Mouse (Mus musculus): Measurements from ENCODE around the gene Nisch.

The Nisch gene

DNA sequence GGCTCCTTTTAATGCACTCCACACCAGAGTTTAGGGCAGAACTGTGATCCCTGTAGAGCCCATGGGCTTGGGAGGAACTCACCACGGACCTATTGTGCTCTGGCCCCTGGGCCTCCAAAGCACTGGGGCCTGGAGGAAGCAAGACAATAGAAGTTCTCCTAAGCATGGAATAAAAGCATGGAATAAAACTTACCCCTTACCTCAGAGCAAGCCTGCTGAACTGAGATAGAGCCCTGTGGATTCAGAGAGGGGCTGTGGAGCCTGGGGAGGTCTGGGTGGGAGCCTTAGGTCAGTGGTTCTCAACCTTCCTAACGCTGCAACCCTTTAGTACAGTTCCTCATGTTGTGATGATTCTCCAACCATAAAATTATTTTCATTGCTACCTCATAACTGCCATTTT, at the start of gene Nisch:
Nisch (minus strand) TSS at position 101 of the 400 bp plus-strand sequence.
- DNase-seq (ENCODE audit: low read depth, low spot score) = no peak

DNA sequence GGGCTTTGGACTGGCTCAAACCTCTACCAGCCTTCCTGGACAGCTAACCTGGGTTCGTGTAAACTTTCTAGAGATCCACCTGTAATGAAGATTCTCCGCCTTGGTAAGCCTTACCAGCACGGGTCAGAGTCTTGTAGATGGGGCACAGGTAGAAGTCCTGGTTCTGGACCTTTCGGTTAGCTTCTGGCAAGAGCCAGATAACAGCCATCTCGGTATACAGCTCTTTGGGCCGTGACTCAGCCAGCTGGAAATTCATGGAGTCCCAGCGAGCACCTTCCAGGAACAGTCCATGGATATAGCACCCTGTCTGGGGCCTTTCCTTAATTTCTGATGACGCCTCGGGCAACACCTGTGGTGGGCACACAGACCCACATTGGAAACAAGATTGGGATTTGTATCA, 44.2 kb upstream of the Nisch start:
- no peak for DNase-seq (ENCODE audit: low read depth, low spot score)

DNA sequence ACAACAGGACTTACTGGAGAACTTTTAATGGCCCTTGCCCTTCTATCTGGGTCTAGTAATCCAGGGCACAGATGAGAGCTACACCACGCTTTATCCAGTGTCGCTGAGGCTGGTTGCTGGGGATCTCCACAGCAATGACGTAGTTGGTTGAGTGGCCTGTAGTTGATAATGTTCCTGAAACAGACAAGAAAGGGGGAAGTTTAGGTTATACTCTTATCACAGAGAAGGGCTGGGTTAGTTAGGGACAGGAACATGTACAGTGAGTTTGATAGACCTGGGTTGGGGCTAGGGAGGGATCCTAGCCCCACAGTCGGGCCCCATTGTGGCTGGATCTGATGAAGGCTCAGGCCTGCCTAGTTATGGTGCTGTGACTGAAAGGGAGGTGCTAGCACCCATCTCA, 43.6 kb upstream of the Nisch start:
- no peak for DNase-seq (ENCODE audit: low read depth, low spot score)

DNA sequence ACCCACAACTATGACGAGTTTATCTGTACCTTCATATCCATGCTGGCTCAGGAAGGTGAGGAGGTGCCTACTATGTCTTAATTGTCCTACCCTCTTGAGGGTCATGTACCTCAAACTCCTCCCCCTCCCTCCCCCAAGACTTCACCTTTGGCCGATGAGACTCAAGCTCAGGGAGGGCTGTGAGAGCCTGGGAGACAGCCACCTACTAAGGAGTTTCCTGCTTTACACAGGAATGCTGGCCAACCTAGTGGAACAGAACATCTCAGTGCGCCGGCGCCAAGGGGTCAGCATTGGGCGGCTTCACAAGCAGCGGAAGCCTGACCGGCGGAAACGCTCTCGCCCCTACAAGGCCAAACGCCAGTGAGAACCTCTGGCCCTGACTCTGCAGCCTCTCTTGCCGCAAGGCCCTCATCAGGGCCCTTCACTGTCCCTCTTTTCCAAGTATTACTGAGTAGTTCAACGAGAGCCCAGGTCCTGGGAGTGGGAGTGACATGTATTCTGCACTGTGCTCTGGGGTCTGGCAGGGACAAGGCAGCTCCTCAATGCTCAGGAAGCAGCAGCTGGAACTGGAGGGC, 41.8 kb upstream of the Nisch start:
- no peak for DNase-seq (ENCODE audit: low read depth, low spot score)

DNA sequence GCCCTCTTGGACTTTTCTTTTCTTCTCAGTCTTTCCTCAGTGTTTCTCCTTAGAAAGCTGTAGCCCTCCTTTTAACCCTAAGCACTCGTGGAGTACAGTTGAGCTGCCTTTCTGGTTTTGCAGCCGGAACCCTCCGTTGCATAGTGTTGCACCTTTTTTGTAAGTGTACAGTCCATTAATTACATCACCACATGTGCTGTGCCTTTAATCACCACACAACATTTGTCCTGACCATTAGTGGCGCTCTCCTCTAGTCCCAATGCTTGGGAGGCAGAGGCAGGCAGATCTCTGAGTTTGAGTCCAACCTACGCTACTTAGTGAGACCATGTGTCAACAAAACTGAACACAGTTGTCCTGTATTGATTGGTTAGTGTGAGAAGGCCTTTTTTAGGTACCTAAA, 35.3 kb upstream of the Nisch start:
- no peak for DNase-seq (ENCODE audit: low read depth, low spot score)

DNA sequence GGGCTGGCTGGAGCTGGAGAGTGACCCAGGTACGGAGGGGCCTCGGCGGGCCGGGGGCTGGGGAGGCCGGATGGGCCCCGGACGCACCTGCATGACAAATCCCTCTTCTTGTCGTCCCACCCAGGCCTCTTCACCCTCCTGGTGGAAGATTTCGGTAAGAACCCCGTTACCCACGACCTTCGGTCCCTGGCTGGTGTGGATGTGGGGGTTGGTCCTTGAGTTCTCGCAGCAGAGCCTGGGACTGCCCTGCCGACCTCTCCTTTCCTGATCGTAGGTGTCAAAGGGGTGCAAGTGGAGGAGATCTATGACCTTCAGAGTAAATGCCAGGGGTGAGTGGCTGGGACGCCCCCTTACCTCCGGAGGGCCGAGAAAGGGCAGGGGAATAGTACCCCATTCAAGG, 34.9 kb upstream of the Nisch start:
- no peak for DNase-seq (ENCODE audit: low read depth, low spot score)

DNA sequence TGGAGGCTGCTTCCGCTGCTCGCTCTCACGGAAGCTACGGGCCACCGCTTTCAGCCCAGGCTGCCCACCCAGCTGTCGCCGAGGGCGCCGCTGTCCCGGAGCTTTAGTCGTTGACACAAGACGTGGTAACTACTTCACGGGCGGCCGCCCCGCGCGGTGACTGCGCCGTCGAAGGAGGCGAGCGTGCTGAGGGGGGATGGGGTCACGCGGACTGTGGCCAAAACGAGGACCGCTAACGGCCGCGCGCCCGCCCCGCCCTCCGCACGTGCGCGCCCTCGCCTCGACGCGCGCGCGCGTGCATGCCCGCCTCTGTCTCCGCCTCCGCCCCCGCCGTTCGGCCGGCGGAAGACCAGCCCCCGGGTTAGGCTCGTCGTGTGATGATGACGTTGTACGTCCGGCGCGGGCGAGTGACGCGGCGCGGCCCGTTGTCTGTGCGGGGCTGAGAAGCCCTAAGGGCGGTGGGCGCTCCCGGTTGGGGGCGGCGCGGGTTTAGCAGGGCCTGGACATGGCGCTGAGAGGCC, 34.4 kb upstream of the Nisch start, which contains the start of the genes Phf7 and Bap1:
Phf7 (minus strand) TSS at position 234 of the 521 bp plus-strand sequence.
Bap1 (plus strand) TSS at position 367 of the 521 bp plus-strand sequence.
- DNase-seq (ENCODE audit: low read depth, low spot score) = peak; percentile 97

DNA sequence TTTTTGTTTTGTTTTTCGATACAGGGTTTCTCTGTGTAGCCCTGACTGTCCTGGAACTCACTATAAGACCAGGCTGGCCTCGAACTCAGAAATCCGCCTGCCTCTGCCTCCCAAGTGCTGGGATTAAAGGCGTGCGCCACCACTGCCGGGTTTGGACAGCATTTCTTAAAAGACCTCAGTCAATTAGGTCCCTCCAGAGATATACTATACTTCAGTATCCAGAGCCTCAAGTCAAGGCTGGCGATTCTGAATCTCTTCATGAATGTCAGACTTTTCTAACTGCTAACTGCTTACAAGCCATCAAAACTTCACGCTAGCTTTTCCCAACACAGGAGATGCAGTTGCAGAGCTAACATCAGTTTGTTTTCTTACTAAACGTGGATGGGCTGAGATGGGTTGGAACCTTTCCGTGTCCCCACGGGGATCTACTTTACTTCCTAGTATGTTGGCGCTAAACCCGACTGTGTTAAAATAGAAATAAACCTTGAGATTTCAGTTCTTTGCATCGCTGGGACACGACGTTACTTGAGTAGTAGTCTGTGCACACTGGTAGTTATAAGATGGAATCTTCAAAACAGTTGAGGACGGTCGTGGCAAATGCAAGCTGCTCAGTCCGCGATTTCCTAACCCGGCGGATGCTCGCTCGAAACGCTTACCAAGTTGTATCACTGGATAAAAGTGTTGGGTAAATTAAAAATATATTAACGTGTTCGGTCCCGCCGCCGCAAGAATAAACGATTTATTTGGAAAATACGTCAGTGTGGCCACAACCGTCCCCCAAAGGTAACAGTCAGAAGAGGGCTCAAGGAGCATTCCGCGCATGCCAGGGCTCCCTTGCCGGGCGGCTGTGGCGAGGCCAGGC, 33.7 kb upstream of the Nisch start:
- peak; percentile 22 for DNase-seq (ENCODE audit: low read depth, low spot score)

DNA sequence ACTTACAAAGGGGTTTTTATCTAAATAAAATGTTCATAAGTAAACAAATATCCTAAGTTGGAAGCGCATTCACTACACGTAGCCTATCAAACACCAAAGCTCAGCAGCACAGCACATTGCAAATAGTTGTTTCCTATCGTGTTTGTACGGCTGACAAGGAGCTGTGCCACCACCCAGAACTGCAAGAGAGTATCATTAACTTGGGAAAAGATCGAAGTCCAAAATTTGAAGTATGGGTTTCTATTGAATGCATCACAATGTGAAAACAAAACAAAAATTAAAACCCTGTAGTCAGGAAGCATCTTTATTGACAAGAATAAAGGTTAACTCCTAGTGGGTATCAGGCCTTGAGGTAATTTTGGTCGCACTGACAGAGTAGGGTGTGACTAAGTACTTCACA, 31.6 kb upstream of the Nisch start:
- DNase-seq (ENCODE audit: low read depth, low spot score) = no peak

DNA sequence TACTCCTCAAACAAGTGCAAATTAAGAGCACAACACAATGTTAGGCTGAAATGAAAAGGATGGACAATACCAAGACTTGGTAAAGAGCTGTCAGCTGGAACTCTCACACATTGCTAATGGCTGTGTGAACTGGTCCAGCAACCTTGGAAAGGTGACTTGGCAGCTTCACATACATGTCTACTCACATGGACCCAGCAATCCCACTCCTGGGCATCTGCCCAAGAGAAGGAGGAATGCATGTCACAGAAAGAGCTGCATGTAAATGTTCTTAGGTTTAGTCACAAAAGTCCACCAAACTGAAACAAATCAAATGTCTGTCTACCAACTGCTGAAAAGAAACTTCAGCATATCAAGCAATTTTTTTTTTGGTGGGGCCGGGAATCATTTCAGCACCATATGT, 29.2 kb upstream of the Nisch start:
- DNase-seq (ENCODE audit: low read depth, low spot score) = no peak

DNA sequence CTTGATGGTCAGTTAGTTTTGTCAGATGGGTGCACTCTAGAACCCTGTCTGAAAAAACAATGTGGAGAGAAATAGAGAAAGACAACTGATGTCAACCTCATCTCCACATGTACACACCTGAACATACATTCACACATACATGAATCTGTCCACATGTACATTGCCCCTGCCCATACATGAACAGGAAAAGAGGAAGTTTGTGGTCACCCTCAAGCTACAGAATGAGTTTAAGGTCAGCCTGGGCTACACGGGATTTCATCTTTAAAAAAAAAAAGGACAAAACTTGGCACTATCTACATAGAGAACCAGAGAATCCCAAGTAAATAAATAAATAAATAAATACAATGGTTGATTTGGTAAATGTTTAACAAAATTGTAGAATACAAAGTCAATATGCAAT, 28.0 kb upstream of the Nisch start:
- DNase-seq (ENCODE audit: low read depth, low spot score) = no peak

DNA sequence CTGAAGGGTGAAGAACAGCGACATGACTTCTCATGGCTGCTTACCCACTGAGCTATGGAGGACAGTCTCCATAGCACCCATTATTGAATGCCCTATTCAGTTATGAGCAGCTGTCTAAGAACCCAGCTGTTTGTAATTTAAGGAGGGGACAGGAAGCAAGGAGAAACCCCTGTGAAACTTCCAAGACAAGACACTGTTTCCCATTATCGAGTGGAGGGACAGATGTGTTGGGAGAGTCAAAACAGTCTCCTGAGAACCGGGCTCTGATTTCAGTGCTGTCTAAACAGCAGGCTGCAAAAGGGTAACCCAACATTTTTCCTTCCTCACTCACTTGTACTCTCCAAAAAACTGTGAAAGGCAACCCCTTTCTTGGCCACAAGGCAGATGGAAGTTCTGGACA, 23.8 kb upstream of the Nisch start:
- DNase-seq (ENCODE audit: low read depth, low spot score) = no peak

DNA sequence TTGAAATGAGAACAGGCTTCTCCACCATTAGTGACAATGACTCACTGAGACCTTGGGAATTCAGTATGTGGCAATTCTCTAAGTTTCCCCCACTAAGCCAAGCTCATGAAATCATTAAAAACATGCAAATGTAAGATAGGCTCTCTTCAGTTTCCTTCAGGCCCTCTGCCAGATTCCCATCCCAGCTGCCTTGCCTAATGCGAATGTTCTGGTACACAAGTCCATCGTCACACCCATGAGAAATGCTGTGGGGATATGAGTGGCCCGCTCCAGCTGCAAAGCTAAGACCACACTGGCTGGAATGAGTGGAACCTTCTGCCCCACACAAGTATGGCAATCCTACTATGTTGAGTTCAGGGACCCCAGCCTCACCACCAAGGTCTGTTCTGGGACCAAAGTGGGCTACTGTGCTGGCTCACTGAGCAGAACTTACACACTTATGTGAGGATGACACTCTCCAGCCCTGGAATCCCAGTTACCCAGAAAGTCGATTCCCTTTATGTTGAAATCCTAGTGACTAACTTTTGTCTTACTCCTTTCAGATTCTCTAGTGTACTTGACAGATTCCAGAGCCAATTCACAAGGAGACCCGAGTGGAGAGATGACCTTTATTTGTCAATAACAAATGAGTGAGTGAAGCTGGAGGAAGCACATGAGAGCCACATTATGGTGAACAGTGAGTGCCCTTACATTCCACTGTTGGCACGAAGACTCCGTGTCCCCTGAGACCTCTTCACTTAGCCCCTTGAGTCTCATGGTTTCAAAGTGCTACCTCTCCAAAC, 20.5 kb upstream of the Nisch start:
- DNase-seq (ENCODE audit: low read depth, low spot score) = no peak

DNA sequence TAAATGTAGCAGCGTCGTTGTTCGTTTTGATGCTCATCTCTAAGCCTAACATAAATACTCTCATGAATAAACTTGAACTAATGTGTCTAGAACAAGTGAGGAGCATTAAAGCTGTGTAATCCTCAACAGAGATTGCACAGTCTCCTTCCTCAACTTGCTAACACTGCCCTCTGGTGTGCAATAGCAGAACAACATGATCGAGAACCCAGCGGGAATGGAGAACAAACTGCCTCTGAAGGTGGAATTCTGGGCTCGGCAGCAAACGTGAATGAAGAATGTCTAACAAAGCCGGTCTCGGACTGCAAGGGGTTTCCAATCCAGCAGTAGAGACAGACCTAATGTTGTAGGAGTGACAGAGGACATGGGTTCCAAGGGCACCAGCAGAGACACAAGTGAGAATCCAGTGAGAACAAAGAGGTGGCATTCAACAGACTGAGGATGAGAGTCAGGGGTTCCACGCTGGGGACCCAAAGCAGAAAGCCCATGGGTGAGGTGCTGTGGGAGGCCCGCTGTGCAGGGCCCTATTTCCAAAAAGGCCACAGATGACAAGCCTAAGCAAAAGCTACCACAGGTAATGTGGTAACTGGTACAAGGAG, 17.3 kb upstream of the Nisch start:
- DNase-seq (ENCODE audit: low read depth, low spot score) = peak; percentile 90

DNA sequence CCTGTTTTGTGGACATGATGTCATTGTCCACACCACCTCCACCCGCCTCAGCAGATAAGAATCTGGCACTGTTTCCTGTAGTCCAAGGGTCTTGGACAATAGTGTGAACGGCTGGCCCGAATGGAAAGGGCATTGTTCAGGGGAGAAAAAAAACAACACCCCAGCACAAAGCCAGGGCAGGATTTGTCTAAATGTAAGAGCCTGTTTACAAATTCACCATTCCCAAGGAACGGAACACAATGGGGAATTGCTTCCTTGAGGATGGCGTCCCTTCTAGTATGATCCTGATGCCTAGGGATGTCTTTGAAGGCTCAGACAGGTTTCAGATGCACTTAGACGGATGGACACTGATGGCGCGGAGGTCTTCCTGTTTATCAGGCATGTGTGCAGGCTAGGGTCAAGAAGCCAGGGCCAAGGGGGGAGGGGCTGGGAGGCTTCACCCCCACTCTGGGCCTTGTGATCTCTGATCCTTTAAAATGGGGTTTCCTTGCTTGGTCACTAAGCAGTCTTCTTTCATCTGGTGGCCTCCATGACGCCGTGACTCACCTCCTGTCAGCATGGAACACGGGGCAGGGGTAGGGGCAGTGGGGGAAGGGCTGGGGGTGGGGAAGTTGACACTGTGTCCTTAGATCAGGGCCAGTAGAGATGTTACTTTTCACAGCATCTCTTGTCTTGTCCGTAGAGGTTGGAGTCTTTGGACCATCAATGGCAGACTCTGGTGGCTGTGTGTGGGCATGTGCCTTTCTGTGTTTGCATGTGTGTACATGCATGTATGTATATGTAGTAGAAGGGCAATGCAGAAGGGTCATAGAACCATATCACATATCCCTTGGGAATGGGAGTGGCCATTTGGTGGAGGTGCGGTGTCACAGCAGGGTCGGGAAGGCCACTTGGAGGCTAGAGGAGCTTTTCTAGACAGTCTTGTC, 16.6 kb upstream of the Nisch start:
- no peak for DNase-seq (ENCODE audit: low read depth, low spot score)

DNA sequence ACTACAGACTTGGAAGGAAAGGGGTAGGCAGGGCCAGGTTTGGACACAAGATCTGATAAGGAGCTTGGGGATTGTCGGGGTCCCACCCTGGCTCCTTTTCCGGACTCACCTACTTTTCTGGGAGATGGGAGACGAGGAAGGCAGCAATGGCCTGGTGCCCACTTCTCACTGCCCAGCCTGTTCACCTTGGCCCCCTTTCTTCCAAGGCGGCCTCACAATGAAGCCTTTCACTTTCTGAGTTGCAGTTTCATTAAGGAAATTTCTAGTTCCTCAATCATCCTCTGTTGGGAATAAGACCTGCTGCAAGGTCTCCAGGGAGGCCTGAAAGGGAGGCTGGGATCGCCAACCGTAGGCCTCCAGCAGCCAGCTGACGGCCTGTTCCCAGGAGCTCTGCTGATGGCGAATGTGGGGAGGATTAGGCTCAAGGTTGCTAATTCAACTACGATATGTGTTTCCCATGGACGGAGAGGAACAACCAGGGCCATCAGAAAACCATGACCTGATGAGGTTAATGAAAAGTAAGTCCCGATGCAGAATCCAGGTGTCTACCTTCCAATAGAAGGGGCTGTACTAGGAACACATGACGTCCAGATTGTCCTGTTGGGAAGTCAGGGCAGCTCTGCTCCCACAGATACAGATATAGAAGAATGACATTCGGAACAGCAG, 15.8 kb upstream of the Nisch start:
- DNase-seq (ENCODE audit: low read depth, low spot score) = no peak

DNA sequence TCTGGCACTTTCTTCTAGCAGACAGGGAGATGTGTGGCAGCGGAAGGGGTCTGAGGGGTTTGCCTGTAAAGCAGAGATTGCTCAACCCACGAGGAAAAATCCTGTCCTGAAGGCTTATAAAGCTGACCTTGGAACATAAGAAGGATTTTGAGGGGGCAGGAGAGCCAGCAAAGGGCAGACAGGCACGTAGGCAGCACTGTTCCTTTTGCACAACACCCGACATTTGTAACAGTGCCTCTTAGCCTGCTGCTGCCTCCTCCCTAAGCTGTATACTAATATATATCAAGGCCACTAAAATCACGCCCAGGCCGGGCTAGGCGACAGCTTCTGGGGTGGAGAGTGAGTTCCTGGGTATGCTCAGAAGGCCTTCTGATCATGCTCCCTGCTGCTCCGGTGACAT, 13.7 kb upstream of the Nisch start:
- no peak for DNase-seq (ENCODE audit: low read depth, low spot score)

DNA sequence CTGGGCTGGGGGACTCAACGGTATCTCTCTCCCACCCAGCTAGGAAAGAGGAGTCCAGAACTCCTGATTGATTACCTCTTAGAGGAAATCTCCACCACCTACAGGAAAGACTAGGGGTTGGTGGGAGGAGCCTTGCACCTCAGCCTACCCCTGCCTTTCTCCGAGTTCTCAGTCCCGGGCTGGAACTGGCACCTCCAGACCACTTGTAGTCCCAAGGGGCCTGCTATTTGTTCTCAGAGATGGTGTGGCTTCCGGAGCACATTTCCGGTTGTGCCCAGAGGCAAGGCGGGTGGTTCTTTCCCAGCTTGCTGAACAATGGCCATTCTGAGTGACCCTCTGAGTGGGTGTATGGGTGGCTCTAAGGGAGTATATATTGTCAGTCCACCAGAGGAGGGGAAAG, 11.5 kb upstream of the Nisch start:
- DNase-seq (ENCODE audit: low read depth, low spot score) = peak; percentile 62

DNA sequence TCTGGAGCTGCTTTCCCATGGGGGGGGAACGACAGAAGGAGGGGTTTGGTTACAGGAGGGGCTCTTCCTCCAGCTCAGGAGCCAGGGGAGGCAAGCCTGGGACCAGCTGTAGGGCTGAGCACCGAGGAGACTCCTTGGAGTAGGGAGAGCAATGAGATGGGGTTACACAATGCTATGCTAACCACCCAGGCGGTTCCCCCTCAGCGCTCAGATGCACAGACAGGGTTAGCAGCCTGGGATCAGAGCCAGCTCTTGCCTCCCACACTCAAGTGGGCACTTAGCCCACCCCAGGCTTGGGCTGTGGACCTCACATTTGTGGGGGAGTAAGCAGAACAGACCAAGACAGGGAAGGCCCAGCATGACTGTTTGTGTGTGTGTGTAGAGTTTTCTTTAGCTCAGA, 10.2 kb upstream of the Nisch start:
- no peak for DNase-seq (ENCODE audit: low read depth, low spot score)

DNA sequence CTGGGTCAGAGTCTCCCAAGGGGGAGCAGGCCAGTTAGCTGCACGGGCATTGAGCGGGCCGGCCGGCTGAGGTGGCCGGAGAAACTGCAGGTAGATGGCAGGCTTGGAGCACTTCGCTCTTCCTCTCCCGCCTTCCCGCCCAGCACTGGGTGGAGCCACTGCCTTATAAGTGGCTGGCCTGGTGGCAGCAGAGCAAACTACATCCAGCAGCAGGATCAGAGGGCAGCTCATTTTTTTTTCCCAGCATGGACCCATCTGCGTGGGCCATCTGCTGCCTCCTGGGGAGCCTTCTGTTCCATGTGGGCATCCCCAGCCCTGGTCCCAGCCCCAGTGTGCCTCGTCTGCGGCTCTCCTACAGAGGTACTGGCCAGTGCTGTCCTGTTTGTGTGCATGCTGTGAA, 920 bp upstream of the Nisch start, which contains the start of gene Sema3g:
Sema3g (plus strand) TSS at position 195 of the 400 bp plus-strand sequence.
- peak; percentile 60 for DNase-seq (ENCODE audit: low read depth, low spot score)
